7 mouse cellular contexts compared by ENCODE assay signal in the genomic region with DNA sequence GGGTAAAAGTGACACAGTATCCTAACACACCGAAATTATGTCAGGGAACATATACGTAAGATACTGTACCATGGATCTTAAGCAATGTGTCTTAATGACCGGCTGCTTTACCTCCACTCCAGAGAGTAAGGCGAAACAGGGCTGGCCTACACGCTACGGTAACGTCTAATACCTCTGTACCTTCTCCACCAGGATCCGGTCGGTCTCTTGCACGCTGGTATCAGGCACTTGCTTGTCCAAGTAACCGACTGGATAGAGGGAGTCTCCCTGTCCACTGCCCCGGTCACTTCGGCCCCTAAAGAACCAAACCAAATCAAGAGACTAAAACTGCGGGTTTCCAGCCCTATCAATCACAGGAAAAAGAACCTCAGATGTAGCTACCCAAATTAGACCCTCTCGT. TPM values are rescaled to one million over a fixed set of nuclear protein-coding genes. Genes with fewer than 3 reads are reported as not detected.
DNase-seq lines count a peak whose midpoint lies in the region; ATAC-seq and TF ChIP-seq lines count a peak whose summit lies in the region.

No protein-coding gene starts in this region.

- 13% methylated on average over 15 of the region's 15 CpGs for WGBS in lung, embryonic 14.5 days
- WGBS in forebrain, embryonic 16.5 days = 21% methylated on average over 15 of the region's 15 CpGs
- WGBS in small intestine, adult 2 months = 10% methylated on average over 15 of the region's 15 CpGs

- TF ChIP-seq CTCF in lung, embryonic 14.5 days (IDR thresholded peaks at IDR 0.05; ENCODE audit: low read depth) = no peak
- TF ChIP-seq CTCF in small intestine, adult 2 months (IDR thresholded peaks at IDR 0.05; ENCODE audit: extremely low read depth, insufficient read length, insufficient replicate concordance, low read depth, low read length) = no peak

- H3K4me3 ChIP-seq in lung, embryonic 14.5 days (ENCODE audit: low read depth, low read length) = peak overlapping the region; percentile 59
- H3K4me3 ChIP-seq in brown adipose tissue, adult 24 weeks (ENCODE audit: insufficient read depth, low read depth, low read length) = peak overlapping the region; percentile 100
- peak overlapping the region; percentile 57 for H3K4me3 ChIP-seq in forebrain, embryonic 16.5 days (replicated peaks; ENCODE audit: low read length)
- peak overlapping the region; percentile 91 for H3K4me3 ChIP-seq in small intestine, adult 2 months (ENCODE audit: low read depth, low read length)

- H3K36me3 ChIP-seq in lung, embryonic 14.5 days (ENCODE audit: insufficient read depth) = peaks cover 16% of the 10 kb centered on the region
- H3K36me3 ChIP-seq in forebrain, embryonic 16.5 days (ENCODE audit: control insufficient read depth, insufficient read depth) = peaks cover 4% of the 10 kb centered on the region
- H3K36me3 ChIP-seq in small intestine, adult 2 months (ENCODE audit: control insufficient read depth, insufficient read depth, low read length) = peaks cover 11% of the 10 kb centered on the region

- peak overlapping the region; percentile 72 for H3K27ac ChIP-seq in lung, embryonic 14.5 days (ENCODE audit: low read depth)
- H3K27ac ChIP-seq in brown adipose tissue, adult 24 weeks (replicated peaks; ENCODE audit: low read depth, low read length) = no peak overlapping the region
- H3K27ac ChIP-seq in forebrain, embryonic 16.5 days (ENCODE audit: low read length) = no peak overlapping the region
- no peak overlapping the region for H3K27ac ChIP-seq in small intestine, adult 2 months (ENCODE audit: insufficient read depth, low read depth, low read length)

- no peak for TF ChIP-seq POLR2A in small intestine, adult 2 months (IDR thresholded peaks at IDR 0.05; ENCODE audit: low read depth, low read length)

- peak overlapping the region; percentile 79 for H3K4me2 ChIP-seq in lung, embryonic 14.5 days
- peak overlapping the region; percentile 88 for H3K4me2 ChIP-seq in forebrain, embryonic 16.5 days (ENCODE audit: low read length)

- no peaks in the 10 kb centered on the region for H3K4me1 ChIP-seq in lung, embryonic 14.5 days (ENCODE audit: insufficient read depth)
- no peaks in the 10 kb centered on the region; the same call in 1 of the 2 replicates for H3K4me1 ChIP-seq in brown adipose tissue, adult 24 weeks (ENCODE audit: control insufficient read depth, insufficient read depth, insufficient read length, low read length)
- H3K4me1 ChIP-seq in forebrain, embryonic 16.5 days (replicated peaks; ENCODE audit: control insufficient read depth, insufficient read depth, low read length) = peaks cover 15% of the 10 kb centered on the region
- H3K4me1 ChIP-seq in small intestine, adult 2 months (ENCODE audit: control insufficient read depth, insufficient read depth, insufficient read length, low read length) = no peaks in the 10 kb centered on the region

- 0 out of 2 replicates have a peak, but pooled peaks have one; percentile 10 for ATAC-seq in lung, embryonic 14.5 days (ENCODE audit: insufficient read depth)
- peak; percentile 27 for ATAC-seq in forebrain, embryonic 16.5 days

- no peaks in the 10 kb centered on the region for H3K27me3 ChIP-seq in lung, embryonic 14.5 days (ENCODE audit: insufficient read depth, low read length)
- H3K27me3 ChIP-seq in forebrain, embryonic 16.5 days (replicated peaks; ENCODE audit: control insufficient read depth, insufficient read depth, low read length) = no peaks in the 10 kb centered on the region
- no peaks in the 10 kb centered on the region for H3K27me3 ChIP-seq in small intestine, adult 2 months (ENCODE audit: control insufficient read depth, insufficient read depth, low read length)

- no peaks in the 10 kb centered on the region for H3K9me3 ChIP-seq in lung, embryonic 14.5 days (ENCODE audit: low read depth, low read length)
- H3K9me3 ChIP-seq in forebrain, embryonic 16.5 days (ENCODE audit: control insufficient read depth, low read length) = no peaks in the 10 kb centered on the region

- no peak for DNase-seq in lung, embryonic 14.5 days
- DNase-seq in lung, postnatal 36 days = no peak
- peak; percentile 28 for DNase-seq in liver
- no peak for DNase-seq in left cerebral cortex, adult 11 months (ENCODE audit: low spot score)

- H3K9ac ChIP-seq in lung, embryonic 14.5 days = peak overlapping the region; percentile 69
- H3K9ac ChIP-seq in forebrain, embryonic 16.5 days (replicated peaks; ENCODE audit: low read depth, low read length) = peak overlapping the region; percentile 76

RNA-seq across cellular contexts. Expression of a gene that starts 0.6 kb away (rescaled TPM):
- 91.3 and 93.3 TPM in 2 replicates for polyA plus RNA-seq in lung, embryonic 14.5 days (2014; fragmentation: Nextera tagmentation; extraction: Ambion mirVana)
- polyA plus RNA-seq in brown adipose tissue, adult 24 weeks (2012; ENCODE audit: insufficient read depth, insufficient read length, missing spikeins) = 122 and 128 TPM in 2 replicates
- polyA plus RNA-seq in forebrain, embryonic 16.5 days (2015; fragmentation: Nextera tagmentation; extraction: Ambion mirVana) = 150 and 174 TPM in 2 replicates
- polyA plus RNA-seq in small intestine, adult 2 months (2012; rRNA removed) = 47.2 and 61.4 TPM in 2 replicates

RNA-seq across cellular contexts. Expression of a gene that starts 11.8 kb away (rescaled TPM):
- 44.0 and 44.6 TPM in 2 replicates for polyA plus RNA-seq in lung, embryonic 14.5 days (2014; fragmentation: Nextera tagmentation; extraction: Ambion mirVana)
- 6.1 and 8.6 TPM in 2 replicates for polyA plus RNA-seq in brown adipose tissue, adult 24 weeks (2012; ENCODE audit: insufficient read depth, insufficient read length, missing spikeins)
- polyA plus RNA-seq in forebrain, embryonic 16.5 days (2015; fragmentation: Nextera tagmentation; extraction: Ambion mirVana) = 43.4 and 51.0 TPM in 2 replicates
- polyA plus RNA-seq in small intestine, adult 2 months (2012; rRNA removed) = 0.06 and 0.27 TPM in 2 replicates
